Mouse (Mus musculus): ENCODE measurements at regions not wholly inside any gene's neighbourhood (a gene's known extent, or its start where the extent isn't known, plus 50 kb on each side); places are given as distances from the start of the nearest gene placed in this dataset.
A peak's percentile ranks its signal among the peaks of the same experiment; 100 is the strongest.

GRCm38 (mm10) chr11:110588280-110588679, 189.4 kb downstream of the Map2k6 start:
- DNase-seq (ENCODE audit: low spot score) = no peak

DNA sequence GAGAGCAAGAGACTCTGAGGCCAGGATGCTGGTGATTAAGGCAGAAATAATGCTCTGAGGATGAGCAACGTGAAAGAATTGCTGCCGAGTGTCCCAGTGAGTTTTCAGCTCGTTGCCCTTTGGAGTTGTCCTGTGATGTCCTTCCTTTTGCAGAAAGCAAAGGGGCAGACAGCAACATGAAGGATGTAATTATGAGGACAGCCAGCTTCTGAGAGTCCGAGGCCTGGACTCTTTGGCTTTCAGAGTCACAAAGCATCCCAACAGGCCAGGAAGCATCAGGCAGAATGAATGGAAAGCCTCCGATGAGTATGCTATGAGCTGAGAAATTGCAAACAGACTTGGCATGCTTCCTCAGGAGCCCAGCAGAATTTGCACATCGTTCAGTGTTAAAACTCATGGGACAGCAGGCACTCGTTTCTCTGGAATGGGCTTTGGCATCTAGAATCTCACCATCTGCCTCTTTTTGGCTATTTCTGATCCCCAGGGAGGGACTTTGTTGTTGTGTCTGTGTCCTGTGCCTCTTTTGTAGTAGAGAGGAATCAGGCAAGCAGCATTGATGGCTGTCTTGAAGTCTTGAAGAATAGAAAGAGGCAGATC, 196.4 kb downstream of the Map2k6 start:
- no peak for DNase-seq (ENCODE audit: low spot score)

DNA sequence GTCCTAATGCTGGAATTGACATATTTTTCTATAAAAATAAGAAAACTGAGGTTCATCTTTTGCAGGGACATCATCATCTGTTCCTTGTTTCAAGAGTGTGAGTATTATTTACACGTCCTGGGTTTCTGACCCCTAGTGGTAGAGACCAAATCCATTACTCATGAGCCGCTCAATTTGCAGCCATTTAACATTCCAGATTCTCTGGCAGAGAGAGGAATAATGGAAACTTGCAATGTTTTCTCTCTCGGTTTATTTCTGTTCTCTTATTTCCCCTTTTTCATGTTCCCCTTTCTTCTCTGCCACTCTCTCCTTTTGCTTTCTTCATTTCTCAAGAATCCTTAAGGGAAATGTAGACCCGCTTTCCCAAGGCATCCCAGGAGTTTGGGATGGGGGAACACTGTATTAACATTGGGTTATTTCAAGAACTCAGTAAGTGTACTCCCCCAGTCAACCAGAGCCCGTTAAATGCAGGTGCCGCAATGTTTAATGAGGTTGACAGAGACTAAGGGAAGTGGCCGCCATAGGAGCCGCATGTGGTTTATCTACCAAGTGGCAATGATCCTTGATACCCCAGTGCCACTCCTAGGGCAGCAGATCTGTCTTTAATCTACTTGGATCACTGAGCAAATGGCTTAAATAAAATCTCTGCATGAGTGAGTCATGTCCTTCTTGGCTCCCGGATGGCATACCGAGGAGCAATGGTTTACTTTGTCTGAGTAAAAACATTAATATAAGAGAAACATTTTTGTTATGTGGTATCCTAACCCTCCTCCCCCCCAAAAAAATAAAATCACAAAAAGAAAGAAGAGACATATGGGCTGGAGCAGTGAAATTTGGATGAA, 206.3 kb downstream of the Map2k6 start:
- no peak for DNase-seq (ENCODE audit: low spot score)

- DNase-seq (ENCODE audit: low spot score) = no peak
Measured at GRCm38 (mm10) chr11:110609276-110609675, 210.4 kb downstream of the Map2k6 start.

DNA sequence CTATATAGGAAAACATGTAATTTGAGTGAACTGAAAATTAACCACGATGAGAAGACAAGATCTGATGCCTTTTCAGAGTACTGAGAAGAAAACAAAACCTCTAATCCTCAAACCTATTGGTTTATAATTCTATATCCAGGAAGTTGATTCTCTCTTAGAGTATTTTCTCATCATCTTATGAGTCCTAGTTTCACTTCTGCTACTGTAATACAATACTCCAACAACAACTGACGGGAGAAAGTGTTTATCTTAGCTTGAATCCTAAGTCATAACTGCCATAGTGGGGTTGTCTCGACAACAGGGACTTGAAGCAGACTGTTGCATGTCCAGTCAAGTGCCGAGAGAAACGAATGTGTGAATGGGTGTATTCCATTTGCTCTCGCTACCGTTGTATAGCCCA, 211.9 kb downstream of the Map2k6 start:
- DNase-seq (ENCODE audit: low spot score) = no peak

DNA sequence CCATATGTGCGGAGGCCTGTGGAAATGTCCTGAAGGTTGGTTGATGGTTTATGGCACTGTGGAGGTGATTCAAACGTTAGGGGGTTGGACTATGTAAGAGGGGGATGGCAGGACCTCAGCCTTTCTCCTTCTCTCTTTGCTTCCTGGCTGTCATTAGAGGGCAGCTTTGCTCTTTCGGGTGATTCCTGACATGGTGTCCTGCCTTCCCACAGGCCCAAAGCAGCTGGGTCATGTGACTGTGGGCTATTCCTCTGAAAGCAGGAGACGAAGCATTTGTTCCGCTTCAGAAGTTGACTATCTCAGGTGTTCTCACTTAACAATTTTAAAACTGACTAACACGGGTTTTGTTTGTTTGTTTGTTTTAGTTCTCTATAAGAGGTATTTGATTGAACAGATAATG, 233.1 kb downstream of the Map2k6 start:
- DNase-seq (ENCODE audit: low spot score) = no peak

DNA sequence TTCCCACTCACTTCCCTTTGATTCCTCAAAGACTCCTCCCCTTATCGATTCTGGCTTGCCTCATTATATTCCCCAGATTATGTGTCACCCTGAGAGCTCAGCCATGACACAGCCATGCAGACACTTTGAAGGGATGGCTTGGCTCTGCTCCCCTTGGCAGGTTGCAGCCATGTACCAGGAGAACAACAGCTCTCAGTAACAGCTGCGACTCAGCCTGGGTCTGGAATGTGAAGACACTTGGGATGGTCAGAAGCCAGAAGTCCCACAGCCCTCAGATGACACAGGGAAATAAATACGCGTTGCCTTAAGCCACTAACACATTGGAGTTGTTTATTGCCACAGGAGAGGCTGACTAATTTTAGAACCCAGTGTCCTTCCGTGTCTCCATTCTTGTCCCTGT, 234.4 kb downstream of the Map2k6 start:
- no peak for DNase-seq (ENCODE audit: low spot score)

- no peak for DNase-seq (ENCODE audit: low spot score)
Measured at GRCm38 (mm10) chr11:110642485-110642884, 243.6 kb downstream of the Map2k6 start.

DNA sequence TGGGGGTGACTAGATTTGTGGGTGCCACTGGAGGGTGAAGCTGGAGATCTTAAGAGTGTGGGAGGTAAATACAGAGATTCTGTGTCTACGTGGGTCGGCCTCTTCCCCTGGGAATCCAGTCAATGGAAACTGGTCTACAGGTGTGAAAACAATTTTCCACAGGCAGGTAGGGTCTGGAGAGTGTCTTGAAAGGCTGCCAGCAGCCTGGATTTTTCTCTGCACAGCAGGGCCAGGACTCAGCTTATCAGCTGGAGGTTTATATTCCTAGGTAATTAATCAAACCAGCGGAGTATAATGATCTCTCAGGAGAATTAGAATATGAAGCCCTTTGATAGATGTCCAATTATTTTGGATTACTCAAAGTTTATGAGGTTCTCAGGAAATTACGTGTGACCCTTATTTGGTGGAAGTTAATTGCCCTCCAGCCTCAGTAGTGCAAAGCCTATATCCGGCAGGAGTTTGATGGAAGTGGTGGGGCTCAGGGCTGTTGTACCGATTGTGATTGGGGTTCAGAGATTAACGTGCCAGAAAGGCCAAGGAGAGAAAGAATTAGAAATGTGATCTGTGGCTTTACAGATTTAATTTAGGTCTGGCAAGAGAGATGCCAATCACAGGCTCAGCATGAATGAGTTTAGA, 250.8 kb downstream of the Map2k6 start:
- DNase-seq (ENCODE audit: low spot score) = no peak

- no peak for DNase-seq (ENCODE audit: low spot score)
Measured at GRCm38 (mm10) chr11:110652068-110652467, 253.1 kb downstream of the Map2k6 start.

DNA sequence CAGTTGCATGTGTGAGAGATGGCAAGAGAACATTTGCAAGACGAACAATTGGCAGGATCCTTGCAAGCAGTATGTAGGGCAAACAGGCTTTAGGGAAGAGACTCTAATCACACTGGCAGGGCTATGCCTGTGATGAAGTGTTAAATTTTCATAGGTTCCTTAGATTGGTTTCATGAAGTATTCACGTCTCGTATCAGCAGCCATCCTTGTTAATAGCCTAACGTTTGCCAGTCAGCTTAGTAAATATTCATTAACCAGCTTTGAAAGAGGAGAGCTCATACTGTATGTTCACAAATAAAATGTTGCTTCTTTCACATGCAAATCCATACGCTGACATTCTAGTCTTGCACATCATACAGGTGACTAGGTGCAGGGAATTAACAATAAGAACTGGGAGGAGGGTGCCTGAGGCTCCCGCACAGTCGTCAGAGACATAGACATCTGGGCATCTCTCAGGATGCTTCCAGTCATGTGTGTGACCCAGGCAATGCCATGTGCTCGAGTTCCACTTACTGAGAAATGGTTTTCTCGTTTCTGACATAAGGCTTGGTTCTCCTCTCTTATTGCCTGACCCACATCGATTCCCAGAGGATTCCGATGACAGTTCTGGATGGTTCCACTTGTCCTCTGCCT, 257.7 kb downstream of the Map2k6 start:
- no peak for DNase-seq (ENCODE audit: low spot score)

DNA sequence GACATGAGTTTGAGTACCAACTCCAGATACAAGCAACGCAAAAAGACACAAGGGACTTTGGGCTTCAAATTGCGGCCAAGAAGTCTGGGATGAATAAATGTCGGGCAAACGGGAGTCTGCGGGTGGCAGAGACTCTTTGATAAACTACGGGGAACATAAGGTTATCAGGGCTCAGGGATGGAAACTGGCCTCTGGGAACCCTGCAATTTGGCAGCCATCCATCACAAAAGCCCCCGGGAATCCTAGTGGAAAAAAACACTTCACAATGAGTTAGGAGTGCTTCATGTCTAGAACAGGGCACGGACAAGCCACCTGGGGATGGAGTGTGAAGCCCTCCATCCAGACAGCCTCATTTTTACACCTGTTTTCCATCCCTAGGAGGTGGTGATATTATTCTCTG, 258.9 kb downstream of the Map2k6 start:
- DNase-seq (ENCODE audit: low spot score) = no peak

DNA sequence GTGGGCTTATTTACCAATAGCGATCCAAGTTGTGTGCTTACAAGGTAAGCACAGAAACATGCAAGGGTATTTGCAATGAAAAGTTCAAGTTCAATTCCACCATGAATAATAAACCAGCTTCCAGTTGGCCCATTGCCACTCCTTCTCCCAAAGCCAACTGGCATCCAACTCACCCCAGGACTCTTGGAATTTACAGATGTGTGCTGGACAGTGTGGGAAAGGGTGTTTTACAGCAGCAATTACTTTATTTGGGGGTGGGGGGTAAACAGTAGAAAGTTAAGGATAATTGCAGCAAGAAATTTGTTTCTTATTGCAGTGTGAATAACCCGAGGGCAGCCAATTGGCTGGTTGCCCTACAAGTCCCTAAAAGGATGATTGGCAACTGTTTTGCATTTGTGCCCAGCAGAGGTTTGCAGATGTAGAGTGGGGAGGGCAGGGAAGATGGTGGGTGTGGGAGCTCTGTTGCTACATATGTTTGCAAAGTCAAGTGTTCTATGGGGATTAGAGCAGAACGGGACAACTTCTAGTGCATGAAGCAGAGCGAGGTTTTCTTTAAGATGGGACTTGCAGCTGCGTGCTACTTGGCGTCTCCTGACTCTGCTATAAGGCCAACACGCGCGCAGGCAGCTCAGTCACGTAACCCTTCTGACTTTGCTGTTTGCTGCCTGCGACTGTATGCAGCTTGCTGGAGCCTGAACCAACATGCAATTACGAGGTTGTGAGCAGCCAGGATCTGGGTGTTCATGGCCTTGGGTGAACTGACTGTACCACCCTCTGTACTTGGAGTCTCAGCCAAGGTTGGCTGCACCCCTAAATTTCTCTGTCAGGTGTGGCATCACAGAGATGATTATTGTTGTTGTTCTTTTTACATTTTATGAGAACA, 271.9 kb downstream of the Map2k6 start:
- DNase-seq (ENCODE audit: low spot score) = peak; percentile 73

- peak; percentile 15 for DNase-seq (ENCODE audit: low spot score)
Measured at GRCm38 (mm10) chr11:110672941-110673340, 274.0 kb downstream of the Map2k6 start.

DNA sequence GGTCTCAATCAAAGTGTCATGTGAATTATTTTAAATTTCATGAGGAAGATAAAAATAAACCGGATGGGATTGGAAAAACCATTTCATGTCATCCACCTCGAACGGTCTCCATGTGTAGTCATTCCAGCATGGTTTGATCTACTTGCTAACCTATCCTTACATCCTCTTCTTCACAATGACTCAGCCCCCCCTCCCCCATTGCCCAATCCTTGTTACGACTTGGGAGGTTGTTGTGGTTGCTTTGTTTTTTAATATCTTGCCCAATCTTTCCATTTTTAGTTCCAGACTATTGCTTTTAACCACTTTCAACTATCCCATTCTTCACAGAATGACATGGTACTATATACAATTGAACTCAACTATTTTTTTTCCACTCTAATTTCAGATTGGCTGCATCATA, 275.0 kb upstream of the Kcnj16 start:
- no peak for DNase-seq (ENCODE audit: low spot score)

- no peak for DNase-seq (ENCODE audit: low spot score)
Measured at GRCm38 (mm10) chr11:110697067-110697466, 270.8 kb upstream of the Kcnj16 start.

- no peak for DNase-seq (ENCODE audit: low spot score)
Measured at GRCm38 (mm10) chr11:110698342-110698741, 269.5 kb upstream of the Kcnj16 start.

GRCm38 (mm10) chr11:110700976-110701375, 266.9 kb upstream of the Kcnj16 start:
- no peak for DNase-seq (ENCODE audit: low spot score)

GRCm38 (mm10) chr11:110702119-110702518, 265.7 kb upstream of the Kcnj16 start:
- no peak for DNase-seq (ENCODE audit: low spot score)

GRCm38 (mm10) chr11:110703511-110703910, 264.3 kb upstream of the Kcnj16 start:
- DNase-seq (ENCODE audit: low spot score) = no peak

DNA sequence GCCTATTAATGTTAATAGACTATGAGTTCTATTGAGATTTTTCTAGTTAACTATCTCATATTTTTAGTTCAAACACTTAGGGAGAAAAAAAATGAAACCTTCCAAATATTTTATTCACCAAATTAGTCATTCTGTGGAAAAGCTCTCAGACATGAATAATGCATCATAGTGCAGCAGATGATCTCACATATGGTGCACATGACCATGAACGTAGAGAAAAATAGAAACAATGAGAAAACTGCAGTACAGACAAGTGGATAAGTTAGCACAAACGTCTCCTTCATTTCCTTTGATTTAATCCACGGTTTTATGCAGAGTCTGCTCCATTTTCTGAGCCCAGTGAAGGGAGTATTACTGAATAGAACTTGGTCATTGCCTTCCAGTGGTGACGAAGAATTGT, 260.5 kb upstream of the Kcnj16 start:
- no peak for DNase-seq (ENCODE audit: low spot score)

DNA sequence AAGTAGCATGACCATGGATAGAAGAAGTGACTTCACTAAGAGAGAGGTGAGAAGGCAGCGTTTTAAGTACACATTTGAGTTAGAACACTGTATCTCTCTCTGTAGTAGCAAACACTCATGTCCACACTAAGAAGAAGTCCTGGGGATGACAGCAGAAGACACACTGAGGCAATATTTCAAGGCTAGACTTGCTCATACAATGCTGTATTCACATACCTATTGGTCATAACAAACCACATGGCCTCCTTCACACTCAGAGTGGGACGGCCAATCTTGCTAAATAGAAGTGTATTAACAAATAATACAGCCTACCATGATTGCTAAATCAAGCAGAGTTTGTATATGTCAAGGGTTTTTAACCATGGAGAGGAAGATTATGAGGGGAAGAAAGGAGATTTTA, 252.5 kb upstream of the Kcnj16 start:
- no peak for DNase-seq (ENCODE audit: low spot score)
